Mouse (Mus musculus): ENCODE results near the gene Svop.

GRCm38 (mm10) chr5:114005100-114005499, 86.3 kb downstream of the Svop start:
- TF ChIP-seq TAL1 (IDR thresholded peaks at IDR 0.05; ENCODE audit: low read length) (no peak), GATA1 (IDR thresholded peaks at IDR 0.05; ENCODE audit: low read length) (no peak)

All from erythroblast, embryonic 14.5 days (primary cell).